Mouse (Mus musculus) forebrain, postnatal 0 days (tissue): ENCODE data around the gene Miga1. TPM values are rescaled to one million over a fixed set of nuclear protein-coding genes. Genes with fewer than 3 reads are reported as not detected.
A peak's percentile ranks its signal among the peaks of the same experiment; 100 is the strongest.

Experiments used
- ATAC-seq: fragments of 200-750 bp; cut with Nextera tagmentation; 2 replicates; pipeline ENCODE4 v1.8.0; 2017; ENCODE audit warnings: mild to moderate bottlenecking, moderate library complexity
- DNase-seq: peaks from one replicate; pipeline ENCODE4 v3.0.0-alpha.2; 2015
- H3K27ac ChIP-seq: fragments of 300-500 bp; sonication (generic); 2 replicates; pipeline ENCODE4 v1.5.1; 2014; ENCODE audit warnings: low read depth, mild to moderate bottlenecking, antibody characterized with exemption, low read length, moderate library complexity, mixed read lengths
- H3K27me3 ChIP-seq: fragments of 300-500 bp; sonication (generic); 2 replicates; pipeline ENCODE4 v1.6.1; 2014; ENCODE audit warnings: mild to moderate bottlenecking, low read length, mixed read lengths; ENCODE audit not compliant: insufficient read depth
- H3K36me3 ChIP-seq: fragments of 300-500 bp; sonication (generic); 2 replicates; pipeline ENCODE4 v1.6.1; 2014; ENCODE audit warnings: mild to moderate bottlenecking, moderate library complexity; ENCODE audit not compliant: insufficient read depth
- H3K4me1 ChIP-seq: fragments of 300-500 bp; sonication (generic); 2 replicates; pipeline ENCODE4 v1.6.1; 2014; ENCODE audit warnings: antibody characterized with exemption; ENCODE audit not compliant: insufficient read depth
- H3K4me2 ChIP-seq: fragments of 300-500 bp; sonication (generic); 2 replicates; pipeline ENCODE4 v1.6.1; 2014; ENCODE audit warnings: low read depth, mild to moderate bottlenecking, moderate library complexity
- H3K4me3 ChIP-seq: fragments of 300-500 bp; sonication (generic); 2 replicates; pipeline ENCODE4 v1.5.1; 2014; ENCODE audit warnings: low read depth, low read length, mixed read lengths
- H3K9ac ChIP-seq: fragments of 300-500 bp; sonication (generic); 2 replicates; pipeline ENCODE4 v1.6.1; 2014; ENCODE audit warnings: mild to moderate bottlenecking
- H3K9me3 ChIP-seq: fragments of 300-500 bp; sonication (generic); 2 replicates; pipeline ENCODE4 v1.6.1; 2016; ENCODE audit warnings: low read length
- CTCF ChIP-seq: sonication (generic); IDR thresholded peaks from 2 replicates; pipeline ENCODE4 v1.5.1; 2016; ENCODE audit warnings: antibody characterized with exemption, control low read depth, low read depth
- WGBS: fragments of 180-500 bp; shearing (Covaris S2); extraction: QIAGEN DNeasy Blood & Tissue Kit; methylation state at CpG from one replicate; pipeline ENCODE4 v1.1.7; 2014; 5-methylcytosine and 5-hydroxymethylcytosine counted together
- polyA plus RNA-seq: library from polyadenylated mRNA; unstranded; fragments of >200 nt; fragmentation: Nextera tagmentation; extraction: Ambion mirVana; gene quantifications from 2 replicates; pipeline ENCODE4 v1.2.1, GENCODE M21; 2015
- total RNA-seq: library from RNA; depleted of rRNA; stranded (reverse); fragments of >200 nt; gene quantifications from 2 replicates; pipeline ENCODE4 v1.2.3, GENCODE M21; 2014

Miga1 gene
- total and polyA plus RNA-seq, 2 experiments from 2014 or later, result 18.8 to 24.3 TPM

DNA sequence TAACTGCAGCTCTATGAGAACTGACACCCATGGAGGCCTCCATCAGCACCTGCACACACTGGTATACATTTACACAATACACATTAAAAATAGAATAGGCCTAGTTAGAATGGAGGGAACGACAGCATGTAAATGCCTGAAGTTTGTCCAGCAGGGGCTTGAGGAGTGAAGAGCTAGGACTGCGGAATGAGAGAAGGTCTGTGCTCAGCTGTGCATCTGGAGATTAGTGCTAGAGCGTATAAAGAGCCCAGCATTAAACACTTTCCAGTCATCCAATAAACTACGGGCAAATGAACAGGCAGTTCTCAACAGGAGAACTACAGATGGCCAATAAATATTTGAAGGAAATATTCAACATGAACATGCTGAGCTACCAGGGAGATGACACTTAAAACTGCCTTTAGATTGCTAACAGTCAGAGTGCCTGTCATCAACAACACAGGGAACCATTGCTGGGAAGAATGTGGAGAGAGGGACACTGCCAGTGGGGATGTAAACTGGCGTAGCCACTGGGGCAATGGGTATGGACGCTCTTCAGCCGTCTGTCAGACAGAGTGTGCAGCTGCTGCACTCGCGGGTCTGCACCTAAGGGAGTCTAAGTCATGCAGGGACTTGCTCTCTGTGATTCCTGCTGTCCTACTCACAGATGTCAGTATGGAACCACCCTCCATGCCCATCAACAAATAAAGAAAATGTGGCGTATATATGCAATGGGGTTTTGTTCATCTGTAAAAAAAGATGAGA, 13.4 kb upstream of the Miga1 start:
- TF ChIP-seq CTCF, result no peak
- Histone ChIP-seq H3K27ac (no peak overlapping the region), H3K36me3 (0 out of 2 replicates have a peak, but pooled peaks cover 3% of the 10 kb centered on the region), H3K4me3 (no peak overlapping the region), H3K9me3 (no peaks in the 10 kb centered on the region), H3K4me2 (no peak overlapping the region), H3K9ac (no peak overlapping the region), H3K27me3 (no peaks in the 10 kb centered on the region), H3K4me1 (0 out of 2 replicates have a peak, but pooled peaks cover 3% of the 10 kb centered on the region)
- DNase-seq, result no peak
- 70% methylated on average over 10 of the region's 10 CpGs for WGBS
- ATAC-seq, result no peak

DNA sequence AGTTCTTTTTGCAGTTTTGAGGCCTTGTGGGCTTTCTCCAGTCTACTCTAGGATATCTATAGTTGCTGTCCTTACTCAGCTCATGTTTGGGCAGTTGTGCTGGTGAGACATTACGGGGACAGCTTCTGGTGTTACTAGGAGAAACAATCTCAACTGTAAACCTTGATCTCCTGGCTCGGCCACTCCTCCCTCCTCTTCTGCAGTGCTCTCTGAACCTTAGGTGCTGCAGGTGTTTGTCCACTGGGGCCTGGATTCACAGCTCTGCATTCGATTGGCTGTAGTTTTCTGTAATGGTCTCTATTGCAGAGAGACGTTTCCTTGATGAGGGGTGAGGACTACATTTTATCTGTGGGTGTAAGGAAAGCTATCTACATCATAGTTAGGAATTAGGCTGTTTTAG, 12.1 kb upstream of the Miga1 start:
- TF ChIP-seq CTCF, result no peak
- no peak for ATAC-seq
- DNase-seq, result no peak
- Histone ChIP-seq H3K4me3 (no peak overlapping the region), H3K36me3 (0 out of 2 replicates have a peak, but pooled peaks cover 3% of the 10 kb centered on the region), H3K4me2 (no peak overlapping the region), H3K27me3 (no peaks in the 10 kb centered on the region), H3K9me3 (no peaks in the 10 kb centered on the region), H3K4me1 (peaks cover 6% of the 10 kb centered on the region; the same call in 1 of the 2 replicates), H3K27ac (no peak overlapping the region), H3K9ac (no peak overlapping the region)
- 89% methylated on average over 4 of the region's 4 CpGs for WGBS

DNA sequence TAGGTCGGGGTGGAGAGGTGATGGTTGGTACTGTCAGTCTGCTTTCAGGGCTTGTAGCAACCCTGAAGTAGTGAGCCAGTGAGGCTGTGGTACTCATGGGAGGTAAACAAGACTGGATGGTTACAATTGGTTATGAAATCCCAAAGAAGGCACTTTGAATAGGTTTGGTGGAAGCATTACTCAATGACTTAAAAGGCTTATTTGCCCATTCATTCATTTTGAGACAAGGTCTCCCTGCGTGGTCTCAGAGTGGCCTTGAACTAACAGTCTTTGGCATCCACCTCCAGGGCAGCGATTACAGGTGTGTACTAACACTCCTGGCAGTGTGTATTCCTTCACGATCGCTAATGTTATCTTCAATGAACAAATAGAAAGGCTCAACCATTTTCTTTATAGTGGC, 10.8 kb upstream of the Miga1 start:
- Histone ChIP-seq H3K27ac (no peak overlapping the region), H3K4me3 (no peak overlapping the region), H3K4me2 (no peak overlapping the region), H3K9me3 (no peaks in the 10 kb centered on the region), H3K27me3 (no peaks in the 10 kb centered on the region), H3K4me1 (peaks cover 6% of the 10 kb centered on the region; the same call in 1 of the 2 replicates), H3K9ac (no peak overlapping the region), H3K36me3 (0 out of 2 replicates have a peak, but pooled peaks cover 3% of the 10 kb centered on the region)
- TF ChIP-seq CTCF, result no peak
- DNase-seq (no peak), ATAC-seq (no peak)
- WGBS, result 89% methylated on average over 5 of the region's 5 CpGs

DNA sequence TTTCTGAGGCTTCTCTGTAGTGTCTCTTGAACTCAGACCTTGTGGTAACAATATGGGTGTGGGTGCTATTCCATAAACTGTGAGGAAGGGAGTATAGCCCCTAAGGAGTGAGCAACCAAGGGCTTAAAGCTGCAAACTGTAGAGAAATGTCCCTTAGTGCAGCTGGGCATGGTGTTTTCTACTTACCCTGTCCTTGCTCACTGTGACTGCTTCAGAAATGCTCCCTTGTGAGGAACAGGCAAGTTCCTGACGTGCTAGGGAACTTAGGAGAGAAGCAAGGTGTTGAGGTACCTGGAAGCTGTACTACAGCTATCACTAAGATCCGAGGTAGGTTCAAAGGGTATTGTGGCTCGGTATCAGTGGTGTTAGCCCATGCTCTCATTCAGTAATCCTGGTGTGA, 10.2 kb upstream of the Miga1 start:
- H3K9ac ChIP-seq, result no peak overlapping the region
- no peak for DNase-seq
- no peak for ATAC-seq
- no peaks in the 10 kb centered on the region for H3K9me3 ChIP-seq
- no peak overlapping the region for H3K4me2 ChIP-seq
- H3K27me3 ChIP-seq, result no peaks in the 10 kb centered on the region
- no peak for TF ChIP-seq CTCF
- H3K4me3 ChIP-seq, result no peak overlapping the region
- 0 out of 2 replicates have a peak, but pooled peaks cover 3% of the 10 kb centered on the region for H3K36me3 ChIP-seq
- H3K27ac ChIP-seq, result no peak overlapping the region
- WGBS, result 90% methylated on average over 3 of the region's 3 CpGs
- H3K4me1 ChIP-seq, result peaks cover 6% of the 10 kb centered on the region; the same call in 1 of the 2 replicates

DNA sequence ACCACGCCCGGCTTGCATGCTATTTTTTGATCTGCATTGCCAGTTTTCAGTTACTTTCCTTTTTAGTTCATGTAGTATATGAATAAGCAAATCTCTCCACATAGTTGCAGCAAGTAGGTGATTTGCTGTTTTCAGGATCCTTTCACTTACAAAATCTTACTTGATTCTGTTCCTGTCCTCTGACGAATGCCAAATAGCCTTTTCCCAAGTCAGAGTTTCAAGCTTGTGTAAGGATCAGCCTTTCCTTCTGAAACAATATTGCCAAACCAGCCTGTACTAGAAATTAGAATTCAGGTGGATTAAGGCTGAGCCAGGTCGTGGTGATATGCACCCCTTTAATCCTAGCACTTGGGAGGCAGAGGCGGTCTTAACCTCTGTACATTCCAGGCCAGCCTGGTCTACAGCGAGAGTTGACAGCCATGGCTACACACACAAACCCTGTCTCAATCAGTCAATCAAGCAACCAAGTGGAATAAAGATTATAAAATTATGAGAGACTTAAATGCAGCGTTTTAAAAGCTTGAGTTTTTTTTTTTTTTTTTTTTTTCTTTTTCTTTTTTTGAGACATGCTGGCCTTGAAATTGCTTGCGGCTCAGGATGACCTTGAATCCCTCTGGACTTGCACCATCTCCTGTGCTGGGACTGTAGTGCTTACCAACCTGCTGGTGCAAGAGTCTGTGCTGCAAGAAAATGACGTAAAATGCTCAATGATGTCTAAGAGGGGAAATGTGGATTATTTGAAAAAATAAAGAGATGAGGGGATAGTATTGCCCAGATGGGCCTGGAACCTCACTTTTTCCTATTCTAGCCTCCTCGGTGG, 8.0 kb upstream of the Miga1 start:
- no peak for TF ChIP-seq CTCF
- peak overlapping the region; percentile 56; the same call in 1 of the 2 replicates for H3K4me2 ChIP-seq
- H3K36me3 ChIP-seq, result no peaks in the 10 kb centered on the region
- H3K9me3 ChIP-seq, result no peaks in the 10 kb centered on the region
- H3K27ac ChIP-seq, result no peak overlapping the region
- DNase-seq (no peak), ATAC-seq (no peak)
- 89% methylated on average over 10 of the region's 10 CpGs for WGBS
- H3K27me3 ChIP-seq, result no peaks in the 10 kb centered on the region
- no peak overlapping the region for H3K4me3 ChIP-seq
- no peak overlapping the region for H3K9ac ChIP-seq
- H3K4me1 ChIP-seq, result peaks cover 4% of the 10 kb centered on the region; the same call in 1 of the 2 replicates

DNA sequence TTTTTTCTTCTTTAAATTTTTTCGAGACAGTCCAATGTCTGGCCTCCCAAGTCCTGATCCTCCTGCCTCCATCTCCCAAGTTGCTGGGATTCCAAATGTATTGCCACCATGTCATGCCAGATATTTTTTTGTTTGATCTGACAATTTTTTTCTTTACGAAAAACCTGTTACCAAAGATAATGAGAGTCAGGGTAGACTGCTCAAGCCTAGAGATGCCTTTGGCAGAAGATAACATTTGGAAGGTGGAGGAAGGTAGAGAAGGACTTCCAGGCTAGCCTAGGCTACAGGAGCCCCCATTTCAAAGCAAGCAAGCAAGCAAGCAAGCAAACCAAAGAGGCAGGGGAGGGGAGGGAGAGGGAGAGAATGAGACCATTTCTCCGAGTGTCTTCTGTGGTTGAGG, 7.0 kb upstream of the Miga1 start:
- H3K4me1 ChIP-seq, result peaks cover 4% of the 10 kb centered on the region; the same call in 1 of the 2 replicates
- H3K9ac ChIP-seq, result peak overlapping the region; percentile 85
- TF ChIP-seq CTCF, result no peak
- no peaks in the 10 kb centered on the region for H3K9me3 ChIP-seq
- no peak overlapping the region for H3K27ac ChIP-seq
- H3K4me3 ChIP-seq, result peak overlapping the region; percentile 87
- H3K36me3 ChIP-seq, result no peaks in the 10 kb centered on the region
- peak overlapping the region; percentile 56 for H3K4me2 ChIP-seq
- no peak for ATAC-seq
- WGBS, result 39% methylated on average over 3 of the region's 3 CpGs
- no peaks in the 10 kb centered on the region for H3K27me3 ChIP-seq
- no peak for DNase-seq
